Mouse (Mus musculus) splenic B cell, adult 2 months (primary cell): Measurements from ENCODE around the gene Dhps.

Source experiments
- DNase-seq: peaks from one replicate; pipeline ENCODE4 v3.0.0-alpha.2; 2011; ENCODE audit warnings: low read depth, low spot score
- H3K27me3 ChIP-seq: 2 replicates; pipeline ENCODE4 v1.6.1; 2012; ENCODE audit warnings: mild to moderate bottlenecking, low read length, moderate library complexity, mixed read lengths; ENCODE audit not compliant: control insufficient read depth, poor library complexity, insufficient read depth, severe bottlenecking
- H3K36me3 ChIP-seq: 2 replicates; pipeline ENCODE4 v1.6.1; 2012; ENCODE audit warnings: mild to moderate bottlenecking, low read length, moderate library complexity, mixed read lengths; ENCODE audit not compliant: control insufficient read depth, poor library complexity, insufficient read depth, severe bottlenecking

The Dhps gene

GRCm38 (mm10) chr8:85036718-85037365 lies 34.7 kb upstream of the Dhps start, which contains the start of gene Tnpo2:
Tnpo2 (plus strand) TSS chr8:85036915.
- no peaks in the 10 kb centered on the region; the same call in 1 of the 2 replicates for H3K36me3 ChIP-seq
- no peaks in the 10 kb centered on the region for H3K27me3 ChIP-seq
- peak; percentile 96 for DNase-seq

- H3K36me3 ChIP-seq, result no peaks in the 10 kb centered on the region; the same call in 1 of the 2 replicates
- DNase-seq, result no peak
- no peaks in the 10 kb centered on the region for H3K27me3 ChIP-seq
Measured at GRCm38 (mm10) chr8:85037366-85037680, 34.2 kb upstream of the Dhps start.

- H3K36me3 ChIP-seq, result no peaks in the 10 kb centered on the region; the same call in 1 of the 2 replicates
Measured at GRCm38 (mm10) chr8:85037681-85038531, 33.7 kb upstream of the Dhps start.

GRCm38 (mm10) chr8:85043619-85044018 lies 27.9 kb upstream of the Dhps start:
- DNase-seq, result no peak
- peaks cover 11% of the 10 kb centered on the region for H3K36me3 ChIP-seq
- no peaks in the 10 kb centered on the region for H3K27me3 ChIP-seq

More at GRCm38 (mm10) chr8:85037681-85038531, 33.7 kb upstream of the Dhps start:
- no peaks in the 10 kb centered on the region for H3K27me3 ChIP-seq
- DNase-seq, result peak; percentile 34

- peaks cover 8% of the 10 kb centered on the region for H3K36me3 ChIP-seq
- no peaks in the 10 kb centered on the region for H3K27me3 ChIP-seq
- no peak for DNase-seq
Measured at GRCm38 (mm10) chr8:85057367-85057766, 14.2 kb upstream of the Dhps start.

- H3K36me3 ChIP-seq, result peaks cover 2% of the 10 kb centered on the region
- H3K27me3 ChIP-seq, result no peaks in the 10 kb centered on the region
- peak; percentile 93 for DNase-seq
Measured at GRCm38 (mm10) chr8:85059879-85060616, 11.5 kb upstream of the Dhps start, which contains the start of gene Fbxw9. Fbxw9 (plus strand) TSS chr8:85060055.

- no peak for DNase-seq
- no peaks in the 10 kb centered on the region for H3K27me3 ChIP-seq
- no peaks in the 10 kb centered on the region for H3K36me3 ChIP-seq
Measured at GRCm38 (mm10) chr8:85062603-85063002, 9.0 kb upstream of the Dhps start.

- DNase-seq, result no peak
- Histone ChIP-seq H3K27me3 (no peaks in the 10 kb centered on the region), H3K36me3 (no peaks in the 10 kb centered on the region)
Measured at GRCm38 (mm10) chr8:85065213-85065612, 6.3 kb upstream of the Dhps start.

- Histone ChIP-seq H3K27me3 (no peaks in the 10 kb centered on the region), H3K36me3 (no peaks in the 10 kb centered on the region)
- no peak for DNase-seq
Measured at GRCm38 (mm10) chr8:85067155-85067554, 4.4 kb upstream of the Dhps start.

GRCm38 (mm10) chr8:85067982-85068381 lies 3.6 kb upstream of the Dhps start, which contains the start of gene Gm5741:
Gm5741 (minus strand) TSS chr8:85067982.
- H3K27me3 ChIP-seq, result no peaks in the 10 kb centered on the region
- DNase-seq, result no peak
- H3K36me3 ChIP-seq, result no peaks in the 10 kb centered on the region

- DNase-seq, result no peak
- Histone ChIP-seq H3K36me3 (peaks cover 8% of the 10 kb centered on the region), H3K27me3 (no peaks in the 10 kb centered on the region)
Measured at GRCm38 (mm10) chr8:85071041-85071440, 516 bp upstream of the Dhps start.

GRCm38 (mm10) chr8:85072364-85072929 lies 890 bp downstream of the Dhps start:
- no peaks in the 10 kb centered on the region for H3K27me3 ChIP-seq
- H3K36me3 ChIP-seq, result peaks cover 8% of the 10 kb centered on the region
- no peak for DNase-seq

GRCm38 (mm10) chr8:85073041-85073612 lies 1.6 kb downstream of the Dhps start:
- peaks cover 8% of the 10 kb centered on the region for H3K36me3 ChIP-seq
- no peak for DNase-seq
- H3K27me3 ChIP-seq, result no peaks in the 10 kb centered on the region

- DNase-seq, result no peak
- peaks cover 8% of the 10 kb centered on the region for H3K36me3 ChIP-seq
Measured at GRCm38 (mm10) chr8:85074167-85074566, 2.6 kb downstream of the Dhps start.

More at GRCm38 (mm10) chr8:85074167-85074566, 2.6 kb downstream of the Dhps start:
- H3K27me3 ChIP-seq, result no peaks in the 10 kb centered on the region
